Mouse (Mus musculus): ENCODE measurements around the gene D930020B18Rik. TPM values are rescaled to one million over a fixed set of nuclear protein-coding genes. Genes with fewer than 3 reads are reported as not detected.

Gene D930020B18Rik
- total and polyA plus RNA-seq, 3 experiments, result 0.61 to 0.65 TPM; not detected in 1

- Histone ChIP-seq H3K4me1 (ENCODE audit: control insufficient read depth in 1 of 2, insufficient read depth in 2 of 2, low read length in 2 of 2) (no peaks in the 10 kb centered on the region), H3K9ac (ENCODE audit: control insufficient read depth, low read depth, low read length, poor library complexity, severe bottlenecking) (no peak overlapping the region), H3K79me2 (ENCODE audit: control insufficient read depth, insufficient read depth, low read length, poor library complexity) (no peaks in the 10 kb centered on the region), H3K9me3 (replicated peaks; ENCODE audit: insufficient read depth, low read length) (no peaks in the 10 kb centered on the region), H3K27ac (ENCODE audit: control insufficient read depth, low read depth, low read length) (no peak overlapping the region), H3K4me3 (ENCODE audit: control insufficient read depth in 1 of 2, insufficient read depth in 1 of 2, low read depth in 2 of 2, low read length in 2 of 2) (no peak overlapping the region), H3K27me3 (ENCODE audit: control insufficient read depth in 1 of 2, insufficient read depth in 2 of 2, low read length in 2 of 2) (no peaks in the 10 kb centered on the region), H3K36me3 (ENCODE audit: control insufficient read depth in 1 of 2, insufficient read depth in 2 of 2, low read length in 2 of 2) (no peaks in the 10 kb centered on the region)
- TF ChIP-seq TBP (IDR thresholded peaks at IDR 0.05; ENCODE audit: low read depth, low read length), result no peak
- TF ChIP-seq ELF1 (IDR thresholded peaks at IDR 0.05; ENCODE audit: low read depth, low read length), result no peak
- TF ChIP-seq CHD2 (IDR thresholded peaks at IDR 0.05; ENCODE audit: low read length), result no peak
- no peak for TF ChIP-seq MEF2A (IDR thresholded peaks at IDR 0.05; ENCODE audit: extremely low read depth, insufficient replicate concordance, low read depth, low read length, poor library complexity, severe bottlenecking)
- TF ChIP-seq ZKSCAN1 (IDR thresholded peaks at IDR 0.05; ENCODE audit: low read depth, low read length), result no peak
- TF ChIP-seq ZC3H11A (IDR thresholded peaks at IDR 0.05; ENCODE audit: low read depth, low read length), result no peak
- no peak for TF ChIP-seq CTCF (IDR thresholded peaks at IDR 0.05 in 2 of 3, conservative IDR thresholded peaks at IDR 0.05 in 1 of 3; ENCODE audit: control insufficient read depth in 1 of 3, insufficient read depth in 1 of 3, low read depth in 2 of 3, low read length in 3 of 3, poor library complexity in 1 of 3, severe bottlenecking in 1 of 3)
- no peak for TF ChIP-seq E2F4 (IDR thresholded peaks at IDR 0.05; ENCODE audit: borderline replicate concordance, low read depth, low read length)
- TF ChIP-seq POLR2A (IDR thresholded peaks at IDR 0.05; ENCODE audit: control insufficient read depth in 1 of 2, insufficient read depth in 1 of 2, low read depth in 1 of 2, low read length in 2 of 2, poor library complexity in 1 of 2), result no peak
- TF ChIP-seq ETS1 (IDR thresholded peaks at IDR 0.05; ENCODE audit: low read depth, low read length), result no peak
- no peak for TF ChIP-seq POLR2AphosphoS5 (IDR thresholded peaks at IDR 0.05; ENCODE audit: borderline replicate concordance, low read depth, low read length)
- no peak for DNase-seq (ENCODE audit: low read depth, low spot score)
Observed at GRCm38 (mm10) chr10:121718896-121719585, 77.7 kb downstream of the D930020B18Rik start.

DNA sequence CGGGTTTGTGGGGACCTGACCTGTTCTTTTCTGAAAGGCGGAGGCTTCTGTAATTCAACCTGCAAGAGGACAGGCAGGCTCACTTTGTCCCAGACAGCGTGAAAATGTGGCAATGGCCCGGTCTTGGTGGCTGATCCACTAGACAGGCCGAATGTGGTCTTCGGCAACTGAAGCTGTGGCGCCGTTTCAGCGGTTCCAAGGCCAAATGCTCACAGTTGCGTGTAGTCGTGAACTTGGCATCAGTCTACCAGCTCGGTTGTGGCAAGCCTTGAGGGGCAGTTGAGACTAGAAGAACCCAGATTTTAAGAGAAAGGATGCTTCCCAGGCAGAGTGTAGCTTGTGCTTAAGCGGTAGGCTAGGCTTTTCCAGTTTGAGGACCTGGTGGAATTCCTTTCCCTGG lies 79.3 kb downstream of the D930020B18Rik start:
- no peak for TF ChIP-seq ZMIZ1 (IDR thresholded peaks at IDR 0.05; ENCODE audit: low read depth, low read length)
- TF ChIP-seq ETS1 (IDR thresholded peaks at IDR 0.05; ENCODE audit: low read depth, low read length), result no peak
- TF ChIP-seq GABPA (IDR thresholded peaks at IDR 0.05; ENCODE audit: low read depth, low read length), result no peak
- TF ChIP-seq MYC (IDR thresholded peaks at IDR 0.05; ENCODE audit: low read depth, low read length), result no peak
- TF ChIP-seq KAT2A (conservative IDR thresholded peaks at IDR 0.05; ENCODE audit: low read depth, low read length), result no peak
- no peak for TF ChIP-seq SMC3 (IDR thresholded peaks at IDR 0.05; ENCODE audit: low read depth, low read length)
- TF ChIP-seq RAD21 (IDR thresholded peaks at IDR 0.05; ENCODE audit: low read depth, low read length), result no peak
- TF ChIP-seq USF1 (IDR thresholded peaks at IDR 0.05; ENCODE audit: low read depth, low read length), result no peak
- TF ChIP-seq E2F4 (IDR thresholded peaks at IDR 0.05; ENCODE audit: borderline replicate concordance, low read depth, low read length), result no peak
- TF ChIP-seq ZNF384 (IDR thresholded peaks at IDR 0.05; ENCODE audit: low read depth, low read length), result no peak
- no peak for TF ChIP-seq POLR2AphosphoS5 (IDR thresholded peaks at IDR 0.05; ENCODE audit: borderline replicate concordance, low read depth, low read length)
- no peak for TF ChIP-seq UBTF (IDR thresholded peaks at IDR 0.05; ENCODE audit: borderline replicate concordance, insufficient read depth, low read depth, low read length)
- Histone ChIP-seq H3K9me3 (replicated peaks; ENCODE audit: insufficient read depth, low read length) (no peaks in the 10 kb centered on the region), H3K9ac (ENCODE audit: control insufficient read depth, low read depth, low read length, poor library complexity, severe bottlenecking) (no peak overlapping the region), H3K27me3 (ENCODE audit: control insufficient read depth in 1 of 2, insufficient read depth in 2 of 2, low read length in 2 of 2) (no peaks in the 10 kb centered on the region), H3K27ac (ENCODE audit: control insufficient read depth, low read depth, low read length) (no peak overlapping the region), H3K4me1 (ENCODE audit: control insufficient read depth in 1 of 2, insufficient read depth in 2 of 2, low read length in 2 of 2) (no peaks in the 10 kb centered on the region), H3K4me3 (ENCODE audit: control insufficient read depth in 1 of 2, insufficient read depth in 1 of 2, low read depth in 2 of 2, low read length in 2 of 2) (no peak overlapping the region), H3K36me3 (ENCODE audit: control insufficient read depth in 1 of 2, insufficient read depth in 2 of 2, low read length in 2 of 2) (no peaks in the 10 kb centered on the region), H3K79me2 (ENCODE audit: control insufficient read depth, insufficient read depth, low read length, poor library complexity) (no peaks in the 10 kb centered on the region)
- DNase-seq (ENCODE audit: low read depth, low spot score), result no peak
